Mouse (Mus musculus) limb, embryonic 13.5 days (tissue): ENCODE data around the gene Ugdh. TPM values are rescaled to one million over a fixed set of nuclear protein-coding genes. Genes with fewer than 3 reads are reported as not detected.

Source experiments
- ATAC-seq: fragments of 200-750 bp; cut with Nextera tagmentation; 2 replicates; pipeline ENCODE4 v1.8.0; 2017; ENCODE audit warnings: low read depth, moderate number of reproducible peaks, moderate TSS enrichment; ENCODE audit not compliant: low FRiP score
- H3K27ac ChIP-seq: fragments of 300-500 bp; sonication (generic); 2 replicates; pipeline ENCODE4 v1.5.1; 2015; ENCODE audit warnings: inconsistent platforms, mild to moderate bottlenecking, moderate library complexity
- H3K27me3 ChIP-seq: fragments of 300-500 bp; sonication (generic); 2 replicates; pipeline ENCODE4 v1.6.1; 2015; ENCODE audit warnings: mild to moderate bottlenecking, inconsistent platforms
- H3K36me3 ChIP-seq: fragments of 300-500 bp; sonication (generic); 2 replicates; pipeline ENCODE4 v1.6.1; 2015; ENCODE audit warnings: inconsistent platforms, mild to moderate bottlenecking, moderate library complexity
- H3K4me1 ChIP-seq: fragments of 300-500 bp; sonication (generic); 2 replicates; pipeline ENCODE4 v1.6.1; 2015; ENCODE audit warnings: inconsistent platforms
- H3K4me2 ChIP-seq: fragments of 300-500 bp; sonication (generic); replicated peaks from 2 replicates; pipeline ENCODE4 v1.6.1; 2015; ENCODE audit warnings: inconsistent platforms, mild to moderate bottlenecking, moderate library complexity
- H3K4me3 ChIP-seq: fragments of 300-500 bp; sonication (generic); 2 replicates; pipeline ENCODE4 v1.5.1; 2015; ENCODE audit warnings: moderate library complexity, mild to moderate bottlenecking, inconsistent platforms
- H3K9ac ChIP-seq: fragments of 300-500 bp; sonication (generic); 2 replicates; pipeline ENCODE4 v1.6.1; 2015; ENCODE audit warnings: mild to moderate bottlenecking, inconsistent platforms
- H3K9me3 ChIP-seq: fragments of 300-500 bp; sonication (generic); 2 replicates; pipeline ENCODE4 v1.6.1; 2016; ENCODE audit warnings: inconsistent platforms
- WGBS: fragments of 180-500 bp; shearing (Covaris S2); methylation state at CpG from one replicate; pipeline ENCODE4 v1.1.7; 2015; 5-methylcytosine and 5-hydroxymethylcytosine counted together
- polyA plus RNA-seq: library from polyadenylated mRNA; unstranded; fragments of >200 nt; fragmentation: Nextera tagmentation; extraction: Ambion mirVana; gene quantifications from 2 replicates; pipeline ENCODE4 v1.2.1, GENCODE M21; 2015

The Ugdh gene
- polyA plus RNA-seq, 1 experiment from 2014 or later, result 161 TPM

GRCm38 (mm10) chr5:65457086-65457827 is 21.5 kb upstream of the Ugdh start:
- Histone ChIP-seq H3K27ac (peak overlapping the region; percentile 76), H3K4me2 (peak overlapping the region; percentile 38)

GRCm38 (mm10) chr5:65454771-65455170 is 19.0 kb upstream of the Ugdh start:
- no peak overlapping the region for H3K9ac ChIP-seq
- 64% methylated on average over 5 of the region's 5 CpGs for WGBS
- H3K27me3 ChIP-seq, result no peaks in the 10 kb centered on the region
- H3K4me3 ChIP-seq, result no peak overlapping the region
- H3K36me3 ChIP-seq, result peaks cover 21% of the 10 kb centered on the region
- no peak overlapping the region for H3K4me2 ChIP-seq
- no peaks in the 10 kb centered on the region for H3K9me3 ChIP-seq
- no peak overlapping the region for H3K27ac ChIP-seq
- no peak for ATAC-seq
- H3K4me1 ChIP-seq, result peaks cover 33% of the 10 kb centered on the region

More at GRCm38 (mm10) chr5:65457086-65457827, 21.5 kb upstream of the Ugdh start:
- H3K36me3 ChIP-seq, result peaks cover 24% of the 10 kb centered on the region
- H3K4me3 ChIP-seq, result no peak overlapping the region
- peak; percentile 87 for ATAC-seq
- 0 out of 2 replicates have a peak overlapping the region, but pooled peaks have one; percentile 36 for H3K9ac ChIP-seq
- WGBS, result 24% methylated on average over 7 of the region's 7 CpGs
- H3K9me3 ChIP-seq, result no peaks in the 10 kb centered on the region
- H3K4me1 ChIP-seq, result peaks cover 33% of the 10 kb centered on the region
- no peaks in the 10 kb centered on the region for H3K27me3 ChIP-seq

GRCm38 (mm10) chr5:65448941-65449340 is 13.2 kb upstream of the Ugdh start:
- Histone ChIP-seq H3K27me3 (no peaks in the 10 kb centered on the region), H3K27ac (no peak overlapping the region), H3K9me3 (no peaks in the 10 kb centered on the region), H3K4me2 (no peak overlapping the region), H3K36me3 (peaks cover 33% of the 10 kb centered on the region), H3K4me1 (no peaks in the 10 kb centered on the region), H3K9ac (no peak overlapping the region), H3K4me3 (no peak overlapping the region)
- 82% methylated on average over 4 of the region's 4 CpGs for WGBS
- no peak for ATAC-seq

GRCm38 (mm10) chr5:65447826-65448225 is 12.1 kb upstream of the Ugdh start:
- H3K4me2 ChIP-seq, result no peak overlapping the region
- ATAC-seq, result no peak
- H3K4me1 ChIP-seq, result no peaks in the 10 kb centered on the region
- H3K4me3 ChIP-seq, result no peak overlapping the region
- H3K9me3 ChIP-seq, result no peaks in the 10 kb centered on the region
- no peaks in the 10 kb centered on the region for H3K27me3 ChIP-seq
- no peak overlapping the region for H3K27ac ChIP-seq
- H3K36me3 ChIP-seq, result peaks cover 27% of the 10 kb centered on the region
- 69% methylated on average over 2 of the region's 2 CpGs for WGBS
- no peak overlapping the region for H3K9ac ChIP-seq

- Histone ChIP-seq H3K4me2 (no peak overlapping the region), H3K9ac (no peak overlapping the region), H3K27me3 (no peaks in the 10 kb centered on the region), H3K36me3 (peaks cover 24% of the 10 kb centered on the region), H3K27ac (no peak overlapping the region), H3K9me3 (no peaks in the 10 kb centered on the region), H3K4me1 (no peaks in the 10 kb centered on the region), H3K4me3 (no peak overlapping the region)
- 84% methylated on average over 2 of the region's 2 CpGs for WGBS
- no peak for ATAC-seq
These were observed 11.0 kb upstream of the Ugdh start for GRCm38 (mm10) chr5:65446756-65447155.

GRCm38 (mm10) chr5:65444981-65445380 is 9.2 kb upstream of the Ugdh start:
- Histone ChIP-seq H3K27me3 (no peaks in the 10 kb centered on the region), H3K4me1 (no peaks in the 10 kb centered on the region), H3K4me3 (no peak overlapping the region), H3K27ac (no peak overlapping the region), H3K9ac (no peak overlapping the region), H3K9me3 (no peaks in the 10 kb centered on the region), H3K4me2 (no peak overlapping the region), H3K36me3 (peaks cover 17% of the 10 kb centered on the region)
- no peak for ATAC-seq
- 69% methylated on average over 2 of the region's 6 CpGs for WGBS

GRCm38 (mm10) chr5:65438041-65438440 is 2.3 kb upstream of the Ugdh start:
- peaks cover 3% of the 10 kb centered on the region; the same call in 1 of the 2 replicates for H3K36me3 ChIP-seq
- H3K9me3 ChIP-seq, result no peaks in the 10 kb centered on the region
- no peak overlapping the region for H3K9ac ChIP-seq
- H3K4me2 ChIP-seq, result no peak overlapping the region
- peaks cover 16% of the 10 kb centered on the region for H3K4me1 ChIP-seq
- H3K27me3 ChIP-seq, result no peaks in the 10 kb centered on the region
- ATAC-seq, result no peak
- H3K4me3 ChIP-seq, result no peak overlapping the region
- H3K27ac ChIP-seq, result no peak overlapping the region

- Histone ChIP-seq H3K9ac (peak overlapping the region; percentile 84), H3K4me1 (peaks cover 24% of the 10 kb centered on the region), H3K4me2 (peak overlapping the region; percentile 77), H3K9me3 (no peaks in the 10 kb centered on the region), H3K27ac (peak overlapping the region; percentile 88), H3K4me3 (peak overlapping the region; percentile 79), H3K27me3 (no peaks in the 10 kb centered on the region), H3K36me3 (peaks cover 4% of the 10 kb centered on the region; the same call in 1 of the 2 replicates)
- ATAC-seq, result no peak
- under 1% methylated on average over 44 of the region's 47 CpGs for WGBS
These were observed 365 bp downstream of the Ugdh start for GRCm38 (mm10) chr5:65435363-65435805.

- Histone ChIP-seq H3K9me3 (no peaks in the 10 kb centered on the region), H3K4me2 (peak overlapping the region; percentile 77), H3K27ac (peak overlapping the region; percentile 88), H3K9ac (peak overlapping the region; percentile 84), H3K27me3 (no peaks in the 10 kb centered on the region), H3K4me3 (peak overlapping the region; percentile 79), H3K4me1 (peaks cover 26% of the 10 kb centered on the region), H3K36me3 (peaks cover 4% of the 10 kb centered on the region; the same call in 1 of the 2 replicates)
- 3% methylated on average over 15 of the region's 15 CpGs for WGBS
- ATAC-seq, result 0 out of 2 replicates have a peak, but pooled peaks have one; percentile 10
These were observed 1.0 kb downstream of the Ugdh start for GRCm38 (mm10) chr5:65434471-65435362.

GRCm38 (mm10) chr5:65429441-65429840 is 6.3 kb downstream of the Ugdh start:
- WGBS, result 93% methylated on average over 5 of the region's 5 CpGs

GRCm38 (mm10) chr5:65428321-65428720 is 7.4 kb downstream of the Ugdh start:
- Histone ChIP-seq H3K27me3 (no peaks in the 10 kb centered on the region), H3K4me3 (no peak overlapping the region), H3K4me2 (no peak overlapping the region), H3K9me3 (no peaks in the 10 kb centered on the region), H3K36me3 (peaks cover 45% of the 10 kb centered on the region), H3K27ac (no peak overlapping the region), H3K4me1 (0 out of 2 replicates have a peak, but pooled peaks cover 13% of the 10 kb centered on the region), H3K9ac (no peak overlapping the region)
- WGBS, result 53% methylated on average over 4 of the region's 4 CpGs
- no peak for ATAC-seq

More at GRCm38 (mm10) chr5:65429441-65429840, 6.3 kb downstream of the Ugdh start:
- no peak overlapping the region for H3K4me3 ChIP-seq
- no peak overlapping the region for H3K4me2 ChIP-seq
- no peak overlapping the region for H3K27ac ChIP-seq
- H3K9me3 ChIP-seq, result no peaks in the 10 kb centered on the region
- peaks cover 35% of the 10 kb centered on the region for H3K36me3 ChIP-seq
- H3K27me3 ChIP-seq, result no peaks in the 10 kb centered on the region
- no peak overlapping the region for H3K9ac ChIP-seq
- ATAC-seq, result no peak
- peaks cover 21% of the 10 kb centered on the region for H3K4me1 ChIP-seq

- H3K27me3 ChIP-seq, result no peaks in the 10 kb centered on the region
- no peak overlapping the region for H3K4me3 ChIP-seq
- H3K9ac ChIP-seq, result no peak overlapping the region
- H3K4me2 ChIP-seq, result no peak overlapping the region
- no peaks in the 10 kb centered on the region for H3K9me3 ChIP-seq
- H3K4me1 ChIP-seq, result 0 out of 2 replicates have a peak, but pooled peaks cover under 1% of the 10 kb centered on the region
- no peak for ATAC-seq
- H3K27ac ChIP-seq, result no peak overlapping the region
- H3K36me3 ChIP-seq, result peaks cover 72% of the 10 kb centered on the region
- 90% methylated on average over 5 of the region's 5 CpGs for WGBS
These were observed 10.5 kb downstream of the Ugdh start for GRCm38 (mm10) chr5:65425251-65425650.
